Mouse (Mus musculus): Measurements from ENCODE around the gene Sgo1.

The Sgo1 gene

GRCm38 (mm10) chr17:53643360-53643759 lies 45.8 kb downstream of the Sgo1 start:
- no peak for DNase-seq (ENCODE audit: low spot score)

- no peak for DNase-seq (ENCODE audit: low spot score)
Observed at GRCm38 (mm10) chr17:53631344-53631743, 57.8 kb downstream of the Sgo1 start.

GRCm38 (mm10) chr17:53628131-53628530 lies 61.0 kb downstream of the Sgo1 start:
- no peak for DNase-seq (ENCODE audit: low spot score)

GRCm38 (mm10) chr17:53627497-53627896 lies 61.6 kb downstream of the Sgo1 start:
- DNase-seq (ENCODE audit: low spot score), result no peak

- no peak for DNase-seq (ENCODE audit: low spot score)
Observed at GRCm38 (mm10) chr17:53626160-53626559, 63.0 kb downstream of the Sgo1 start.

Data from left cerebral cortex, adult 11 months (tissue).